Mouse (Mus musculus): ENCODE data around the gene Frmd4a. TPM values are rescaled to one million over a fixed set of nuclear protein-coding genes. Genes with fewer than 3 reads are reported as not detected.
A peak's percentile ranks its signal among the peaks of the same experiment; 100 is the strongest.

The Frmd4a gene
- polyA plus RNA-seq, 1 experiment from 2014 or later = 16.8 TPM

DNA sequence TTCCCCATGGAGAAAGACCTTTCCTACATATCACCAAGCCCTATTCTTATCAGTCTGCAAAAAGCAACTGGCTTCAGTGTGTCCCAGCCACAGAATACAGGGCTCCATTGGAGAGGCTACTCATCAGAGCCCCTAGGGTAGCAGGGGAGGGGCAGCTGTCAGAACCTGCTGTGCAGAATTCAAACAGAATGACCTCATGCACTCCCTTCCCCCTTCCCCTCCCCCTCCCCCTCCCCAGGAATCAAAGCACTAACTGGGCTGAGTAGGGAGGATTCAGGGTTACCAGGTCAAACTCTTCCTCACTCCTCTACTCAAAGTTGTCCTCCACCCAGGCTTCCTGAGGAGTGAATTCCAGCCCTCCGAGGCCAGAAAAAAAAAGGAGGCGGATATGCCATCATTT is 444.0 kb downstream of the Frmd4a start:
- no peaks in the 10 kb centered on the region for H3K36me3 ChIP-seq (ENCODE audit: insufficient read depth, low read length)
- no peak overlapping the region for H3K4me2 ChIP-seq (ENCODE audit: low read length)
- DNase-seq (ENCODE audit: low spot score) (no peak), ATAC-seq (replicated peaks; ENCODE audit: low FRiP score, low read depth) (no peak)
- no peak for TF ChIP-seq CTCF (IDR thresholded peaks at IDR 0.05; ENCODE audit: low read depth)
- no peak overlapping the region for H3K4me3 ChIP-seq (replicated peaks; ENCODE audit: low read depth, low read length)
- WGBS = 32% methylated on average over 2 of the region's 2 CpGs
- no peaks in the 10 kb centered on the region for H3K27me3 ChIP-seq (ENCODE audit: insufficient read depth, low read length)
- H3K27ac ChIP-seq = no peak overlapping the region
- H3K9me3 ChIP-seq (replicated peaks; ENCODE audit: low read length) = no peaks in the 10 kb centered on the region
- 0 out of 2 replicates have a peak, but pooled peaks cover 13% of the 10 kb centered on the region for H3K4me1 ChIP-seq (replicated peaks; ENCODE audit: insufficient read depth, low read length)
- no peak overlapping the region for H3K9ac ChIP-seq (ENCODE audit: low read depth, low read length)

DNA sequence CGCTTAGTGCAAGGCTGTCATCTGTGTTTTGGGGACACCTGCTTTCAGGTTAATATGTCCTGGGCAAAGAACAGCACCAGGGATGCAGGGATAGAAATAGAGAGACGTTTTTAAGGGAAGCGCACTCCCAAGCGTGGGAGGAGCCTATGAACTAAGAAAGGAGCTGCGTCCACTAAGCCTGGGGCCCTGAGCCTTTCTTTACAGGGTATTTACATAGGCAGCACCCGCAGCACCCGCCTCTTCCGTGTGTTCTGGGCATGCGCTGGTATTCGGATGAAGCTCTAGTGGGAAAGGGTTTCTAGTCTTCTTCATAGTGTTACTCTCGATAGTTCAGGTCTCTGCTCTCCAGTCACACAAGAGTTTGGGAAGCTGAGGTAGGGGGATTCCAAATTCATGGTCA is 445.0 kb downstream of the Frmd4a start:
- H3K4me2 ChIP-seq (ENCODE audit: low read length) = peak overlapping the region; percentile 25; the same call in 1 of the 2 replicates
- DNase-seq (ENCODE audit: low spot score) = no peak
- 42% methylated on average over 11 of the region's 11 CpGs for WGBS
- no peak overlapping the region for H3K9ac ChIP-seq (ENCODE audit: low read depth, low read length)
- H3K4me1 ChIP-seq (replicated peaks; ENCODE audit: insufficient read depth, low read length) = 0 out of 2 replicates have a peak, but pooled peaks cover 13% of the 10 kb centered on the region
- no peaks in the 10 kb centered on the region for H3K9me3 ChIP-seq (replicated peaks; ENCODE audit: low read length)
- H3K36me3 ChIP-seq (ENCODE audit: insufficient read depth, low read length) = no peaks in the 10 kb centered on the region
- H3K27me3 ChIP-seq (ENCODE audit: insufficient read depth, low read length) = no peaks in the 10 kb centered on the region
- TF ChIP-seq CTCF (IDR thresholded peaks at IDR 0.05; ENCODE audit: low read depth) = no peak
- H3K27ac ChIP-seq = no peak overlapping the region
- no peak overlapping the region for H3K4me3 ChIP-seq (replicated peaks; ENCODE audit: low read depth, low read length)
- 0 out of 2 replicates have a peak, but pooled peaks have one; percentile 18 for ATAC-seq (replicated peaks; ENCODE audit: low FRiP score, low read depth)

- H3K4me2 ChIP-seq (ENCODE audit: low read length) = no peak overlapping the region
- H3K4me3 ChIP-seq (replicated peaks; ENCODE audit: low read depth, low read length) = no peak overlapping the region
- WGBS = 53% methylated on average over 3 of the region's 3 CpGs
- H3K27ac ChIP-seq = no peak overlapping the region
- 0 out of 2 replicates have a peak, but pooled peaks cover 12% of the 10 kb centered on the region for H3K4me1 ChIP-seq (replicated peaks; ENCODE audit: insufficient read depth, low read length)
- H3K9me3 ChIP-seq (replicated peaks; ENCODE audit: low read length) = no peaks in the 10 kb centered on the region; the same call in 1 of the 2 replicates
- no peak for DNase-seq (ENCODE audit: low spot score)
- no peaks in the 10 kb centered on the region for H3K36me3 ChIP-seq (ENCODE audit: insufficient read depth, low read length)
- no peaks in the 10 kb centered on the region for H3K27me3 ChIP-seq (ENCODE audit: insufficient read depth, low read length)
- no peak for ATAC-seq (replicated peaks; ENCODE audit: low FRiP score, low read depth)
- H3K9ac ChIP-seq (ENCODE audit: low read depth, low read length) = no peak overlapping the region
- no peak for TF ChIP-seq CTCF (IDR thresholded peaks at IDR 0.05; ENCODE audit: low read depth)
Observed at GRCm38 (mm10) chr2:4466084-4466483, 448.6 kb downstream of the Frmd4a start.

DNA sequence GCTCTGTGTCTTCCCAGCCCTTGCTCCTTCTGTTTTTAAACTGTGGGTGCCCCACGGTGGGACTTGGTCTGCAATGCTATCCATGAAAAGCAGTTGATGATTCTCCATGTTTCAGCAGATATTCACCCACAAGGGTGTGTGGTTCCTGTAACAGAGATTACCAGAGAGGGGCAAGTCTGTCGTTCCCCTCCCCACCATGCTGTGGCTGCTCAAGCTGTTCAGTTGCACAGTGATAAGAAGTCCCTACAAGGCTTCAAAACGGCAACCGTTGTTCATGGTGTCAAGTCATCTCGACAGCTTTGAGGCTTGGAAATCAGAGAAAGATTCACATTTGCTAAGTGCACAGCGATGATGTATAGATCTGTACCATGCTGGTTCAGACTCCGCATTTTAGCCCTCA is 449.8 kb downstream of the Frmd4a start:
- Histone ChIP-seq H3K27ac (no peak overlapping the region), H3K9ac (ENCODE audit: low read depth, low read length) (no peak overlapping the region), H3K9me3 (replicated peaks; ENCODE audit: low read length) (no peaks in the 10 kb centered on the region; the same call in 1 of the 2 replicates), H3K4me1 (replicated peaks; ENCODE audit: insufficient read depth, low read length) (no peaks in the 10 kb centered on the region), H3K27me3 (ENCODE audit: insufficient read depth, low read length) (no peaks in the 10 kb centered on the region), H3K4me3 (replicated peaks; ENCODE audit: low read depth, low read length) (no peak overlapping the region), H3K4me2 (ENCODE audit: low read length) (no peak overlapping the region), H3K36me3 (ENCODE audit: insufficient read depth, low read length) (no peaks in the 10 kb centered on the region)
- DNase-seq (ENCODE audit: low spot score) (no peak), ATAC-seq (replicated peaks; ENCODE audit: low FRiP score, low read depth) (no peak)
- WGBS = 93% methylated on average over 7 of the region's 7 CpGs
- TF ChIP-seq CTCF (IDR thresholded peaks at IDR 0.05; ENCODE audit: low read depth) = no peak

- H3K4me2 ChIP-seq (ENCODE audit: low read length) = no peak overlapping the region
- ATAC-seq (replicated peaks; ENCODE audit: low FRiP score, low read depth) (no peak), DNase-seq (ENCODE audit: low spot score) (no peak)
- H3K4me3 ChIP-seq (replicated peaks; ENCODE audit: low read depth, low read length) = no peak overlapping the region
- H3K4me1 ChIP-seq (replicated peaks; ENCODE audit: insufficient read depth, low read length) = 0 out of 2 replicates have a peak, but pooled peaks cover 7% of the 10 kb centered on the region
- no peak for TF ChIP-seq CTCF (IDR thresholded peaks at IDR 0.05; ENCODE audit: low read depth)
- H3K9ac ChIP-seq (ENCODE audit: low read depth, low read length) = no peak overlapping the region
- H3K36me3 ChIP-seq (ENCODE audit: insufficient read depth, low read length) = no peaks in the 10 kb centered on the region
- H3K27me3 ChIP-seq (ENCODE audit: insufficient read depth, low read length) = no peaks in the 10 kb centered on the region
- WGBS = 53% methylated on average over 7 of the region's 7 CpGs
- no peaks in the 10 kb centered on the region; the same call in 1 of the 2 replicates for H3K9me3 ChIP-seq (replicated peaks; ENCODE audit: low read length)
- no peak overlapping the region for H3K27ac ChIP-seq
Observed at GRCm38 (mm10) chr2:4472760-4473480, 455.4 kb downstream of the Frmd4a start.

DNA sequence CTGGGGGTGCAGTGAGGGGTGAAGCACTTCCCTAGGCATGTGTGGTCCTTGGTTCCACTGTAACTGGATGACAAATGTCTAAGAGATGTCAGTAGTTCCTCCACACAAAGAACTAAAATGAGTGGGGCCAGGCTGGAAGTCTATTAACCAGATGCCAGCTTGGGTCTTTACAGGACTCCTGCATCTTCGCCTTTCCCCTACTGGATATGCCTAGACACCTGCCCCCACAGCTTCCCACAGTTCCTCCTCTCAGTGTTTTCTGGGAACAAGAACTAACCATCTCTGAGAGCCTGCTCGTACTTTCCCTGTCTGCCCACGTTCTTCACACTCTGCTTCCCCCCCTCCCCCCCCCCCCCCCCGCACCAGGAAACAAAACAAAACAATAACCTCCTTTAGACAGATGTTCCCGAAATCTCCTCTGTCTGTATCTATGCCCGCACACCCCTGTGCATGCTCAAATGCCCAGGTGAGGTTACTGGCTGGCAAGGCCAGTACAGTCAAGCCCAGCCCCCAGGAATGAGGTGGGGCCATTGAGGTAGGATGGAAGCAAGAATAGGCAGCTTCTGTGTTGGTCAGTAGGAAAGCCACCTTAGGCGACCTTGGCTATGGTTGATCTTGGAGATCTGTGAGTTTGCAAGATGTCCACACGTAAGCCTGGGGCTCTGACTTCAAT is 456.5 kb downstream of the Frmd4a start:
- no peak overlapping the region for H3K4me3 ChIP-seq (replicated peaks; ENCODE audit: low read depth, low read length)
- no peak for ATAC-seq (replicated peaks; ENCODE audit: low FRiP score, low read depth)
- no peak overlapping the region for H3K4me2 ChIP-seq (ENCODE audit: low read length)
- H3K27ac ChIP-seq = 0 out of 2 replicates have a peak overlapping the region, but pooled peaks have one; percentile 47
- 68% methylated on average over 7 of the region's 8 CpGs for WGBS
- DNase-seq (ENCODE audit: low spot score) = no peak
- no peaks in the 10 kb centered on the region for H3K27me3 ChIP-seq (ENCODE audit: insufficient read depth, low read length)
- H3K4me1 ChIP-seq (replicated peaks; ENCODE audit: insufficient read depth, low read length) = 0 out of 2 replicates have a peak, but pooled peaks cover 7% of the 10 kb centered on the region
- no peaks in the 10 kb centered on the region for H3K36me3 ChIP-seq (ENCODE audit: insufficient read depth, low read length)
- TF ChIP-seq CTCF (IDR thresholded peaks at IDR 0.05; ENCODE audit: low read depth) = no peak
- H3K9me3 ChIP-seq (replicated peaks; ENCODE audit: low read length) = no peaks in the 10 kb centered on the region
- H3K9ac ChIP-seq (ENCODE audit: low read depth, low read length) = no peak overlapping the region

Data from kidney, postnatal 0 days (tissue).